Mouse (Mus musculus) megakaryocyte, embryonic 14.5 days (primary cell): Measurements from ENCODE around the gene Pax7.

Source experiments
- FLI1 ChIP-seq: IDR thresholded peaks from 2 replicates; pipeline ENCODE4 v1.6.1; 2012; ENCODE audit warnings: low read length, inconsistent platforms, mixed read lengths
- GATA1 ChIP-seq: IDR thresholded peaks from 3 replicates; pipeline ENCODE4 v1.6.1; 2012; ENCODE audit warnings: mixed read lengths, low read length, inconsistent platforms, borderline replicate concordance

DNA sequence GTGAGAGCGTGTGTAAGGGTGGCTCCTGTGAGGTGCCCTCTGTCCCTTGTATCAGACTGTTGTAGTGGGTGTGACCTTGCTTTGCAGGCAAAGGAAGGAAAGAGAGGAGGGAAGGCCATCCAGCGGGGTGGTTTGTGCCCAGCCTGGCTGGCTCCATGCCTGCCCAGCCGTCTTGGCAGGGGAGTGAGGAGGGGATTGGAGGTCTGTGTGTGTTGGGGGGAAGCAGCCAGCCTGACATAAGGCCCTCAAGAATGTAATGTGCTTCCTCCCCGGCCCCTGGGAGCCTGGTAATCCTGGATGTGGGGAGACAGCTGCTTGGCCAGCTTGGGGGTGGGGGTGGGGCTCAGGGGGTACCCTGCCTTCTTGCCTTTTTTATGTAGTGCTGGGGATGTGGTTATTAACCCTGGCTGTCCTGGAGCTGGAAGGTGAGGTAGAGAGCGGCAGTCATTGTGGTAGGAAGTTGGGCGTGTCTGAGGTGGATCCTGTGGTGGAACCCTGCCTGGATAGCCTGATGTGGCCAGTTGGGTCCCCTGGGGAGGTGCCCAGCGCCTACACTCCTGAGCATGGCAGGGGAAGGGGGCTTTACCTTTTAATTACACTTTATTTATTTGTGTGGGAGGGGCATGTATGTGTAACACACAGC, 143.6 kb downstream of the Pax7 start:
- TF ChIP-seq GATA1 (no peak), FLI1 (no peak)
